Mouse (Mus musculus) adipose tissue, adult 10 weeks (tissue): ENCODE measurements around the gene Gm21789. TPM values are rescaled to one million over a fixed set of nuclear protein-coding genes. Genes with fewer than 3 reads are reported as not detected.

Source experiments
- polyA plus RNA-seq: library from polyadenylated mRNA; stranded (reverse); fragments of 350-450 nt; fragmentation: Illumina TruSeq; extraction: RNeasy Lipid Tissue Mini Kit (QIAGEN cat#74804); gene quantifications from one replicate; pipeline ENCODE4 v1.2.3, GENCODE M21; 2014; ENCODE audit warnings: low read depth, low replicate concordance

Gene Gm21789
- polyA plus RNA-seq = not detected

DNA sequence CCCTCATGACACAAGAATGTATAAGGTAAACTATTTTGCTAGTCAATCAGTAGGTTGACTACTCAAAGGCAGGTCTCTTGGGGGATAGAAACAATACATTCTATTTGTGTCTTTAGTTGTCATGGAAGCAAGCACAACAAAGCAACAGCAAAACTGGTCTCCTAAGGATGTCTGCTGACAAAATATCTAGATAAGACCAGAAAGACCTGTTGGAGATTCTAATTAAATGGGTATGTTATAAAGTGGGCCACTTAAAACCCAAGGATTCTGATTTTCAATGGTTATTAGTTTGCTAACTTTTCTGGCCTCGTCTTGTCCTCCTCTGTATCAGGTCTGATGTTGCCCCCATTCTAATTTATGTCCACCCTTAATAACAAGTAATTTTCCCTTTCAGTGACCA is at the start of gene Gm21789:
Gene Gm21789, plus strand, starts transcription at position 301 of the 400 bp plus-strand sequence.

DNA sequence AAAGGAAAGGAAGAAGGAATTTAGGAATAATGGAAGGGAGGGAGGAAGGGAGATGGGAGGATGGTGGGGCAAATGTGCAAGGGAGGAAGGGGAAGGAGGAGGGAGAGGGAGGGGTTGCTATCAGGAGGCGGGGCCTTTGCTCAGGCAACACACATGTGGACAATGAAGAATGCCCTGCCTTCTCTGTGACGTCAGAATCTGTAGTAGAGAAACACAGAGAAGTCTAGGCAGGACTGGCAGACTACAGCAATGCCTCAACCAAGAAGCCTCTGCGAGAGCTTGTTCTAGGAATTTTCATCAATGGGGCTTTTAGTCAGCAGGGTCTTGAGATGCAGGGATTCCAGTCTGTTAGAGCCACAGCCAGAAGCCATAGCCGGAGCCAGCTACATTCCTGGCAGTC is 47.2 kb upstream of the Gm21789 start, which contains the start of gene Btbd35f30:
Gene Btbd35f30, plus strand, starts transcription at position 301 of the 400 bp plus-strand sequence.

DNA sequence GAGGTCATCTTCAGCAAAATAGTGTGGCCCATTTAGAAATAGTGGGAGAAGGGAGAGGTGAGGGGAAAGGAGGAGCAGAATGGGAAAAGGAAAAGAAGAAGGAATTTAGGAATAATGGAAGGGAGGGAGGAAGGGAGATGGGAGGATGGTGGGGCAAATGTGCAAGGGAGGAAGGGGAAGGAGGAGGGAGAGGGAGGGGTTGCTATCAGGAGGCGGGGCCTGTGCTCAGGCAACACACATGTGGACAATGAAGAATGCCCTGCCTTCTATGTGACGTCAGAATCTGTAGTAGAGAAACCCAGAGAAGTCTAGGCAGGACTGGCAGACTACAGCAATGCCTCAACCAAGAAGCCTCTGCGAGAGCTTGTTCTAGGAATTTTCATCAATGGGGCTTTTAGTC is 32.0 kb downstream of the Gm21789 start, which contains the start of gene Btbd35f5:
Gene Btbd35f5, plus strand, starts transcription at position 301 of the 400 bp plus-strand sequence.

Other genes starting within 250 kb of the Gm21789 start
- gene Btbd35f21, start 215.7 kb upstream of the Gm21789 start, polyA plus RNA-seq = not detected
- gene Btbd35f30, start 47.1 kb upstream of the Gm21789 start, polyA plus RNA-seq = not detected
- gene Btbd35f5, start 32.1 kb downstream of the Gm21789 start, polyA plus RNA-seq = not detected